Mouse (Mus musculus) ES-Bruce4 (cell line): ENCODE data around the gene Gm2916. TPM values are rescaled to one million over a fixed set of nuclear protein-coding genes. Genes with fewer than 3 reads are reported as not detected.
"Not testable (repeated sequence)": the region's sequence is repeated elsewhere in the genome, so short reads cannot be mapped to it uniquely, and the experiment has no call there.

Experiments used
- H3K27ac ChIP-seq: 2 replicates; pipeline ENCODE4 v1.5.1; 2012; ENCODE audit warnings: low read length, inconsistent platforms; ENCODE audit not compliant: insufficient read depth
- H3K27me3 ChIP-seq: 2 replicates; pipeline ENCODE4 v1.6.1; 2012; ENCODE audit warnings: mild to moderate bottlenecking, low read length, inconsistent platforms; ENCODE audit not compliant: control insufficient read depth, poor library complexity, insufficient read depth, severe bottlenecking
- H3K36me3 ChIP-seq: 2 replicates; pipeline ENCODE4 v1.6.1; 2012; ENCODE audit warnings: inconsistent platforms, mild to moderate bottlenecking, low read length, moderate library complexity; ENCODE audit not compliant: control insufficient read depth, poor library complexity, insufficient read depth, severe bottlenecking
- H3K4me1 ChIP-seq: one replicate; pipeline ENCODE4 v1.8.1; 2011; ENCODE audit warnings: low read length; ENCODE audit not compliant: control insufficient read depth, insufficient read depth
- H3K4me3 ChIP-seq: 2 replicates; pipeline ENCODE4 v1.5.1; 2011; ENCODE audit warnings: low read depth, mild to moderate bottlenecking, low read length
- H3K9ac ChIP-seq: 2 replicates; pipeline ENCODE4 v1.6.1; 2012; ENCODE audit warnings: low read depth, mild to moderate bottlenecking, inconsistent platforms; ENCODE audit not compliant: poor library complexity, severe bottlenecking
- H3K9me3 ChIP-seq: replicated peaks from 2 replicates; pipeline ENCODE4 v1.6.1; 2012; ENCODE audit warnings: mild to moderate bottlenecking, low read length, inconsistent platforms; ENCODE audit not compliant: control insufficient read depth, poor library complexity, insufficient read depth, severe bottlenecking
- polyA plus RNA-seq: library from polyadenylated mRNA; stranded (reverse); fragments of >200 nt; gene quantifications from 2 replicates; pipeline ENCODE4 v1.2.4, GENCODE M21; 2011; ENCODE audit warnings: low read depth; ENCODE audit not compliant: missing spikeins, insufficient read depth, insufficient read length

Gm2916 gene
- not detected in 2 replicates for polyA plus RNA-seq

DNA sequence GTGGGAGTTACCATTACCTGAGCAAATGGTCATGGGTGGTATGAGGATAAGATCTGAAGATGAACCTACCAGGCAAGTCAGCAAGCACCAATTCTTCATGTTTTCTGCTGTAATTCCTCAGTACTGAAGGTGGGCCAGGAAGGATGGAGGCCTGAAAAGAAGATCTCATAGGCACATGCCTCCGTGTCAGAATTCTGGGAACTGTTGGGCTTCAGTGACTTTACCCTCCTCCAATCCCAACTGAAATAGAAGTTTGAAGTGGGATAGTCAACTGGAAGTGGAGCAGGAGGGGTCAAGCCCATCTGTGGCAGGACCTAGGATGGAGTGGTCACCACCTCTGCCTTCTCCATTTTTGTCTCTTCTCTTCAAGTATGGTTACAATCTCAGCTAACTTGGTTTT lies at the start of gene Gm2916:
Gm2916 (plus strand) TSS at position 301 of the 400 bp plus-strand sequence.
- not testable (repeated sequence) for H3K4me3 ChIP-seq, H3K27me3 ChIP-seq, H3K9ac ChIP-seq, H3K27ac ChIP-seq, H3K36me3 ChIP-seq, H3K4me1 ChIP-seq, H3K9me3 ChIP-seq

DNA sequence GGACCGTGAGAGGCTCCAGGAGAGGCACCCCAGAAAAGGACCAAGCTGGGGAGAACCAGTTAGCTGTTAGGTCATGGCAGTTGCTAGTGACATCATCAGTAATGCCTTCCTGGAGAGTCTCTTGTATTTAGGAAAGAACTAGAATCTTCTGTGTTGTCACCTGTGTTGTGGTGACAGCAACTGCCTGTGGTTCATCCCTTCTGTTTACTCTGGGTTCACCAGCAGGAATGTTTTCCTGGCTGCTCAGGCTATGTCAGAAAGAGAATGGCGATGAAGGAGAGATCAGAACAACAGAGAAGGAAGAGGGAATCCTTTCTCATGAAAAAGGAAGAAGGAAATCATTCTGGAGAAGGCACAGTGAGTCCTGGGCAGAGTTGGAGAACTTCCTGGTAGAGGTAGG lies 38.0 kb upstream of the Gm2916 start, which contains the start of gene Gm3033:
Gm3033 (plus strand) TSS at position 301 of the 400 bp plus-strand sequence.
- H3K9ac ChIP-seq, H3K4me1 ChIP-seq, H3K27ac ChIP-seq, H3K36me3 ChIP-seq, H3K4me3 ChIP-seq, H3K27me3 ChIP-seq, H3K9me3 ChIP-seq: not testable (repeated sequence)

DNA sequence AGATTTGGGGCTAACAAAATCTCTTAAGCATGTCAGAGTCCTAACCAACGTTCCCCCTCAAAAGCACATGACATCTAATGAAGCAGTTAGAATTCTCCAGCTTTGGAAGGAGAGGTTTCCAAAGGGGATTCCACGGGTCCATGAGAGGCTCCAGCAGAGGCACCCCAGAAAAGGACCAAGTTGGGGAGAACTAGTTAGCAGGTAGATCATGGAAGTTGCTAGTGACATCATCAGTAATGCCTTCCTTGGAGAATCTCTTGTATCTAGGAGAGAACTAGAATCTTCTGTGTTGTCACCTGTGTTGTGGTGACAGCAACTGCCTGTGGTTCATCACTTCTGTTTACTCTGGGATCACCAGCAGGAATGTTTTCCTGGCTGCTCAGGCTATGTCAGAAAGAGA lies 47.5 kb downstream of the Gm2916 start, which contains the start of gene Gm3029:
Gm3029 (plus strand) TSS at position 301 of the 400 bp plus-strand sequence.
- H3K4me3 ChIP-seq, H3K36me3 ChIP-seq, H3K9ac ChIP-seq, H3K9me3 ChIP-seq, H3K4me1 ChIP-seq, H3K27ac ChIP-seq, H3K27me3 ChIP-seq: not testable (repeated sequence)

DNA sequence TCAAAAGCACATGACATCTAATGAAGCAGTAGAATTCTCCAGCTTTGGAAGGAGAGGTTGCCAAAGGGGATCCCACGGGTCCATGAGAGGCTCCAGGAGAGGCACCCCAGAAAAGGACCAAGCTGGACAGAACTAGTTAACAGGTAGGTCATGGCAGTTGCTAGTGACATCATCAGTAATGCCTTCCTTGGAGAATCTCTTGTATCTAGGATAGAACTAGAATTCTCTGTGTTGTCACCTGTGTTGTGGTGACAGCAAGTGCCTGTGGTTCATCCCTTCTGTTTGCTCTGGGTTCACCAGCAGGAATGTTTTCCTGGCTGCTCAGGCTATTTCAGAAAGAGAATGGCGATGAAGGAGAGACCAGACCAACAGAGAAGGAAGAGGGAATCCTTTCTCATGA lies 79.3 kb downstream of the Gm2916 start, which contains the start of gene Gm3095:
Gm3095 (plus strand) TSS at position 301 of the 400 bp plus-strand sequence.
- H3K27me3 ChIP-seq, H3K9me3 ChIP-seq, H3K4me3 ChIP-seq, H3K36me3 ChIP-seq, H3K4me1 ChIP-seq, H3K9ac ChIP-seq, H3K27ac ChIP-seq: not testable (repeated sequence)

Other genes starting within 250 kb of the Gm2916 start
- not detected in 2 replicates for gene Gm3012, start 249.7 kb upstream of the Gm2916 start, polyA plus RNA-seq
- not detected in 2 replicates for gene Gm3020, start 232.1 kb upstream of the Gm2916 start, polyA plus RNA-seq
- not detected in 2 replicates for gene Gm3043, start 195.4 kb upstream of the Gm2916 start, polyA plus RNA-seq
- gene Gm3002, start 74.1 kb upstream of the Gm2916 start, polyA plus RNA-seq: 0.99 TPM in 1 of 2 replicates, not detected in the other
- gene Gm3033, start 37.9 kb upstream of the Gm2916 start, polyA plus RNA-seq: not detected in 2 replicates
- not detected in 2 replicates for gene Gm3029, start 47.6 kb downstream of the Gm2916 start, polyA plus RNA-seq
- 0.69 TPM in 1 of 2 replicates, not detected in the other for gene Gm3095, start 79.4 kb downstream of the Gm2916 start, polyA plus RNA-seq
- gene Gm3099, start 114.2 kb downstream of the Gm2916 start, polyA plus RNA-seq: not detected in 2 replicates
- not detected in 2 replicates for gene Gm5796, start 139.8 kb downstream of the Gm2916 start, polyA plus RNA-seq
- gene Gm3115, start 199.9 kb downstream of the Gm2916 start, polyA plus RNA-seq: not detected in 2 replicates
- gene Gm8108, start 226.4 kb downstream of the Gm2916 start, polyA plus RNA-seq: not detected in 2 replicates